Mouse (Mus musculus) stomach, postnatal 0 days (tissue): ENCODE data around the gene Tshz2. TPM values are rescaled to one million over a fixed set of nuclear protein-coding genes. Genes with fewer than 3 reads are reported as not detected.

Experiments used
- ATAC-seq: fragments of 200-750 bp; cut with Nextera tagmentation; 2 replicates; pipeline ENCODE4 v1.8.0; 2017; ENCODE audit not compliant: low FRiP score, low TSS enrichment
- DNase-seq: peaks from one replicate; pipeline ENCODE4 v3.0.0-alpha.2; 2016; ENCODE audit warnings: low spot score
- H3K27ac ChIP-seq: fragments of 300-500 bp; sonication (generic); replicated peaks from 2 replicates; pipeline ENCODE4 v1.5.1; 2014; ENCODE audit warnings: mild to moderate bottlenecking, control low read depth
- H3K27me3 ChIP-seq: fragments of 300-500 bp; sonication (generic); 2 replicates; pipeline ENCODE4 v1.6.1; 2014; ENCODE audit warnings: low read length; ENCODE audit not compliant: control insufficient read depth, insufficient read depth
- H3K36me3 ChIP-seq: fragments of 300-500 bp; sonication (generic); 2 replicates; pipeline ENCODE4 v1.6.1; 2014; ENCODE audit warnings: low read length, mixed read lengths; ENCODE audit not compliant: control insufficient read depth, insufficient read depth
- H3K4me1 ChIP-seq: fragments of 300-500 bp; sonication (generic); replicated peaks from 2 replicates; pipeline ENCODE4 v1.6.1; 2014; ENCODE audit warnings: antibody characterized with exemption; ENCODE audit not compliant: control insufficient read depth, insufficient read depth
- H3K4me2 ChIP-seq: fragments of 300-500 bp; sonication (generic); replicated peaks from 2 replicates; pipeline ENCODE4 v1.6.1; 2014; ENCODE audit warnings: low read depth, mild to moderate bottlenecking, control low read depth, moderate library complexity
- H3K4me3 ChIP-seq: fragments of 300-500 bp; sonication (generic); 2 replicates; pipeline ENCODE4 v1.5.1; 2014; ENCODE audit warnings: low read depth, low read length, control low read depth
- H3K9ac ChIP-seq: fragments of 300-500 bp; sonication (generic); 2 replicates; pipeline ENCODE4 v1.6.1; 2014; ENCODE audit warnings: mild to moderate bottlenecking, low read length, control low read depth, mixed read lengths
- H3K9me3 ChIP-seq: fragments of 300-500 bp; sonication (generic); 2 replicates; pipeline ENCODE4 v1.6.1; 2016; ENCODE audit warnings: low read length; ENCODE audit not compliant: control insufficient read depth
- CTCF ChIP-seq: IDR thresholded peaks from 2 replicates; pipeline ENCODE4 v1.5.1; 2016; ENCODE audit warnings: antibody characterized with exemption, low read depth, mild to moderate bottlenecking, moderate library complexity
- EP300 ChIP-seq: optimal IDR thresholded peaks from 2 replicates; pipeline ENCODE3; 2016; ENCODE audit warnings: antibody characterized with exemption
- WGBS: fragments of 180-500 bp; shearing (Covaris S2); extraction: QIAGEN DNeasy Blood & Tissue Kit; methylation state at CpG from one replicate; pipeline ENCODE4 v1.1.7; 2014; 5-methylcytosine and 5-hydroxymethylcytosine counted together
- polyA plus RNA-seq: library from polyadenylated mRNA; unstranded; fragments of >200 nt; fragmentation: Nextera tagmentation; extraction: Ambion mirVana; gene quantifications from 2 replicates; pipeline ENCODE4 v1.2.1, GENCODE M21; 2015

Tshz2 gene
- polyA plus RNA-seq, 1 experiment from 2014 or later: 6.7 TPM

- Histone ChIP-seq H3K4me3 (no peak overlapping the region), H3K27me3 (no peaks in the 10 kb centered on the region), H3K36me3 (no peaks in the 10 kb centered on the region), H3K4me1 (no peaks in the 10 kb centered on the region), H3K9me3 (no peaks in the 10 kb centered on the region), H3K9ac (no peak overlapping the region), H3K4me2 (no peak overlapping the region), H3K27ac (no peak overlapping the region)
- no peak for ATAC-seq
- TF ChIP-seq EP300 (no peak), CTCF (no peak)
- 76% methylated on average over 6 of the region's 6 CpGs for WGBS
- DNase-seq: no peak
Observed at GRCm38 (mm10) chr2:169802241-169802640, 169.4 kb downstream of the Tshz2 start.

GRCm38 (mm10) chr2:169804380-169804779 lies 171.6 kb downstream of the Tshz2 start:
- DNase-seq (no peak), ATAC-seq (no peak)
- Histone ChIP-seq H3K4me3 (no peak overlapping the region), H3K36me3 (no peaks in the 10 kb centered on the region), H3K27ac (no peak overlapping the region), H3K4me2 (no peak overlapping the region), H3K9me3 (no peaks in the 10 kb centered on the region), H3K4me1 (no peaks in the 10 kb centered on the region), H3K27me3 (no peaks in the 10 kb centered on the region), H3K9ac (no peak overlapping the region)
- WGBS: 67% methylated on average over 5 of the region's 5 CpGs
- TF ChIP-seq CTCF (peak; percentile 8; the same call in 1 of the 2 replicates), EP300 (no peak)

GRCm38 (mm10) chr2:169805545-169805944 lies 172.7 kb downstream of the Tshz2 start:
- Histone ChIP-seq H3K9ac (no peak overlapping the region), H3K27me3 (no peaks in the 10 kb centered on the region), H3K36me3 (no peaks in the 10 kb centered on the region), H3K4me2 (no peak overlapping the region), H3K9me3 (no peaks in the 10 kb centered on the region), H3K27ac (no peak overlapping the region), H3K4me1 (no peaks in the 10 kb centered on the region), H3K4me3 (no peak overlapping the region)
- TF ChIP-seq EP300 (no peak), CTCF (no peak)
- ATAC-seq: no peak
- DNase-seq: no peak
- 90% methylated on average over 12 of the region's 12 CpGs for WGBS

GRCm38 (mm10) chr2:169811589-169811988 lies 178.8 kb downstream of the Tshz2 start:
- Histone ChIP-seq H3K4me1 (no peaks in the 10 kb centered on the region), H3K27ac (no peak overlapping the region), H3K9me3 (no peaks in the 10 kb centered on the region), H3K9ac (no peak overlapping the region), H3K36me3 (no peaks in the 10 kb centered on the region), H3K4me2 (no peak overlapping the region), H3K4me3 (no peak overlapping the region), H3K27me3 (no peaks in the 10 kb centered on the region)
- WGBS: 85% methylated on average over 5 of the region's 5 CpGs
- TF ChIP-seq EP300: no peak
- TF ChIP-seq CTCF: no peak
- ATAC-seq: no peak
- DNase-seq: no peak

- Histone ChIP-seq H3K4me1 (no peaks in the 10 kb centered on the region), H3K4me3 (no peak overlapping the region), H3K36me3 (no peaks in the 10 kb centered on the region), H3K27me3 (no peaks in the 10 kb centered on the region), H3K4me2 (no peak overlapping the region), H3K27ac (no peak overlapping the region), H3K9me3 (no peaks in the 10 kb centered on the region), H3K9ac (no peak overlapping the region)
- no peak for TF ChIP-seq CTCF
- no peak for TF ChIP-seq EP300
- 91% methylated on average over 8 of the region's 8 CpGs for WGBS
- ATAC-seq (no peak), DNase-seq (no peak)
Observed at GRCm38 (mm10) chr2:169812055-169812454, 179.2 kb downstream of the Tshz2 start.

GRCm38 (mm10) chr2:169812940-169813339 lies 180.1 kb downstream of the Tshz2 start:
- DNase-seq (no peak), ATAC-seq (no peak)
- Histone ChIP-seq H3K27me3 (no peaks in the 10 kb centered on the region), H3K4me2 (no peak overlapping the region), H3K9me3 (no peaks in the 10 kb centered on the region), H3K9ac (no peak overlapping the region), H3K4me3 (no peak overlapping the region), H3K27ac (no peak overlapping the region), H3K4me1 (no peaks in the 10 kb centered on the region), H3K36me3 (no peaks in the 10 kb centered on the region)
- TF ChIP-seq EP300 (no peak), CTCF (no peak)
- 84% methylated on average over 7 of the region's 7 CpGs for WGBS
